Mouse (Mus musculus): ENCODE measurements around the gene Fbxo7.

The Fbxo7 gene

DNA sequence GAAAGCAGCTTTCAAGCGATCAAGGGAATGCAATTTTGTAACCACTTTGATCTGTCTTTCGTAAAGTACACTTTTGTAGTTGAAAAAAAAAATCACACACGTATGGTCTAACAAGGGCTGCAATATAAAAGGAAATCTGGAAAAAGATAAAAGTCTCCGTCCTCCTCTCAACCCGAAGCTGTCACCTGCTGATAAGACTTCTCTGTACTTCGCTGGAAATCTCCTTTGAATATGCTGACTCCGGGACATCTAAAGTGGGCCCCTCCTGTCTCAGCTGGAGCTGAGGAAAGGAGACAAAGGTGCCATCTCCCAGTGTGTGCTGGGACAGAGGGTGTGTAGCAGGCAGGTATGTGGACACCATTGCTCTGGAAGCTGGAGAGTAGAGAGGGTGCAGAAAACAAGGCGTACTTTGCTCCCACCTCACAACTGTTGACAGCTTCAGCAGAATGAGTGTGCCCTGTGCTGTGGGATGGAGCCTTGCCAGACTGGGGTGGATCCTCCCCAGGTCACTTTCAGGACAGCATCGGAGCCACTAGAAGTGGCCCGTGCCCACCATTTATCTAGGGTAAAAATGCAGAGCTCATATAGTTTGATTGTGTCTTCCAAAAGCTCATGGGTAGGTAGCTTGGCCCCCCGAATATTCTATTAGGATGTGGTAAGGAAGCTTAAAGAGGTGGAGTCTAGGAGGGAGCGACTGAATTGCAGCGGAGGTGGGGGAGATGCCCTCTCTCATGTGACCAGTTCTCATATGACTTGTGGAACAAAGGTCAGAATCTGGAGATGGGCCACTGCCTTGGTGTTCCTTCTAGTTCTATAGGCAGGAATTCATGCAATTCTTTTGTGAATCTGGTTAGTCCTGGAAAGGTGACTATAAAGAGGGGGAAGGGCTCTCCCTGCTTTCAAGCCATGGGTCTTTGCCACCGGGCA lies 71.6 kb downstream of the Fbxo7 start:
- no peak for DNase-seq

DNA sequence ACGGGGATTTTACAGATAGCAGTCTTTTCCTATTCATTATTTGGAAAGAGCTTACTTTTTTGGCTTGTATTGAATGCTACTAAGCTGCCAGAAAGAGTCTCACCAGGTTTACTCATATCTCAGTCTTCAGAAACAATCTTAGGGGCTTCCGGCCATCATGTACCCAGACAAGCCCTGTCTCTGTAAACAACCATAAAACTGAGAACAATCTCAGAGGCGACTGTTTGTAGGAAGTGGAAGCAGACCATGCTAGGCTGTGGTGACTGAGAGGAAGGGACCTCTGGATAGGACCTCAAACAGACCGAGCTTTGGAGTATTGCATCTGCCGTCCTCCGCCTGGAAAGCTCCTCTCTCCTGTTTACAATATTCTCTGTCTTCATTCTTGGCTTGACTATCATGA lies 76.6 kb downstream of the Fbxo7 start:
- DNase-seq: no peak

- DNase-seq: peak; percentile 9
These were observed 78.6 kb downstream of the Fbxo7 start for GRCm38 (mm10) chr10:86100281-86100851.

Data from cerebellum, adult 9-11 months (tissue).